Mouse (Mus musculus) small intestine, adult 2 months (tissue): ENCODE data around the gene Acot7.

Source experiments
- CTCF ChIP-seq: fragments of 200-500 bp; IDR thresholded peaks from 2 replicates; pipeline ENCODE4 v1.5.1; 2012; ENCODE audit warnings: low read depth, mild to moderate bottlenecking, control low read depth, inconsistent platforms, low read length, moderate library complexity, mixed read lengths; ENCODE audit not compliant: insufficient replicate concordance, insufficient read length; ENCODE audit errors: extremely low read depth
- POLR2A ChIP-seq: fragments of 200-500 bp; IDR thresholded peaks from 2 replicates; pipeline ENCODE4 v1.6.1; 2012; ENCODE audit warnings: low read depth, mild to moderate bottlenecking, control low read depth, inconsistent platforms, low read length, moderate library complexity

- TF ChIP-seq POLR2A (no peak), CTCF (no peak)
These were observed 41.7 kb downstream of the Acot7 start for GRCm38 (mm10) chr4:152219591-152219990.
